Mouse (Mus musculus) retina, embryonic 14.5 days (tissue): ENCODE data around the gene Arrb2.
A peak's percentile ranks its signal among the peaks of the same experiment; 100 is the strongest.
"Not testable (repeated sequence)": the region's sequence is repeated elsewhere in the genome, so short reads cannot be mapped to it uniquely, and the experiment has no call there.

Source experiments
- DNase-seq: peaks from one replicate; pipeline ENCODE4 v3.0.0-alpha.2; 2015; ENCODE audit warnings: low spot score

The Arrb2 gene

DNA sequence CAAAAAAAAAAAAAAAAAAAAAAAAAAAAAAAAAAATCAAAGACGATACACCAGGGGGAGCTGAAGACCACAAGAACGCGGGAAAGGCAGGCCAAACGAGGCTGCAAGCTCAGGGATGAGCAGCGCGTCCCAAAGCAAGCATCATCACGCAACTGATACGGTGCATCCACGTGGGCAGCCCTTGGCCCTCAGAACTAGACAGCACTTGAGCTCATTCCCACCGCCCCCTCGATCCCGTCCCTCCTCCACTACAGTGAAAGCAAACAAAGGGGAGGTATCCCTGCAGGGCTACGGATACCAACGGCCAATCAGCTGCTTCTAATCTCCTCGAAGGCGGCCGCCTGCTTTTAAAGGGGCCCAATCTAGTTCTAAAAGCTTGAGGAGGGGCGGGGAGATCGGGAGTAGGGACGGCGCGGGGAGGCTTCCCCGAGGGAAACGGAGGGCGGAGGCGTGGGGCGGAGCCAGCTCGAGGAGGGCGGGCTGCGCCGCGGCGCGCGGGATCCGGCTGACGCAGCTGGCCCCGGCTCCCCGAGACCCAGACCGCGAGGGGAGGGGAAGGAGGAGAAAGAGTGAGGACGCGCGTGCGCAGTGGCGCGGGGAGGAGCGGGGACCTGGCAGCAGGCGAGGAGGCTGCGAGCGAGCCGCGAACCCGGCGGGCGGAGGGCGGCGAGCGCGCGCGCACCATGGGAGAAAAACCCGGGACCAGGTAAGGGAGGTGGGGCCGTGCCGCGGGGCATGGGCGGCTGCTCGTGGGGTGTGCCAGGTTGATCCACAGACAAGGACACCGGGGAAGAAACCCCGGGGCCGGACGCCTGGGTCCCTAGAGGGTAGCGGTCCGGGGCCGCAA is at the start of gene Arrb2:
Gene Arrb2 (plus strand): TSS at position 588 of the 847 bp plus-strand sequence.
- peak; percentile 98 for DNase-seq

DNA sequence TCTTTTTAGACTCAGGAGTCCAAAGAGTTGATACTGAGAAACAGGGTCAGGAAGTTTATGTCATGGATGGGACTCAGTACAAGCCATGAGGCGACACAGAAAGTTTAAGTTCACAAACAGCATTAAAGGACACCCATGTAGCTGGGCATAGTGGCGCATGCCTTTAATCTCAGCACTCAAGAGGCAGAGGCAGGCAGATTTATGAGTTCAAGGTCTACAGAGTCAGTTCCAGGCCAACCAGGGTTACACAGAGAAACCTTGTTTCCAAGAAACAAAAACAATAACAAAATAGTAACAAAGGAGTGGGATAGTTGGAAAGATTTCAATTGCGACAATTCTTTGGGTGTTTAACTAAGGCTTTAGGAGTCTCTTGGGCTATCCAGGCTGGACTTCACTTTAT is 48.3 kb upstream of the Arrb2 start:
- DNase-seq = no peak

DNA sequence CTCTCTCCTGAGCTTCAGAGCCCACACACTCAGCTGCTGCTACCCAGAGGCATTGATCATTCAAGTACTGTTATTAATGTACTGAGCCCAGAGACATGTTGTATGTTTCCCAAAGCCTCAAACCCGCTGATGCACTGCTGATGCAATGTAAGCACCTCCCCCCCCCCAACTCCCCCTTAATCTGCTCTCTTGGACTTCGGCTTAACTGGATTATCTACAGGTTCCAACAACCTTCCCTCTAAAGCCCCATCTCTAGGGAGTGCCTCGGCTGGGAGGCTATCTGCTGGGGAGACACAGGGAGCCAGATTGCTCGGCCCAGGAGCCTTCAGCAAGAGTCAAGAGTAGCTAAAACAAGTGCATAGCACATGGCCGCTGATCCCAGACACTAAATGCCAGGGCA is 45.0 kb upstream of the Arrb2 start:
- peak; percentile 11 for DNase-seq

DNA sequence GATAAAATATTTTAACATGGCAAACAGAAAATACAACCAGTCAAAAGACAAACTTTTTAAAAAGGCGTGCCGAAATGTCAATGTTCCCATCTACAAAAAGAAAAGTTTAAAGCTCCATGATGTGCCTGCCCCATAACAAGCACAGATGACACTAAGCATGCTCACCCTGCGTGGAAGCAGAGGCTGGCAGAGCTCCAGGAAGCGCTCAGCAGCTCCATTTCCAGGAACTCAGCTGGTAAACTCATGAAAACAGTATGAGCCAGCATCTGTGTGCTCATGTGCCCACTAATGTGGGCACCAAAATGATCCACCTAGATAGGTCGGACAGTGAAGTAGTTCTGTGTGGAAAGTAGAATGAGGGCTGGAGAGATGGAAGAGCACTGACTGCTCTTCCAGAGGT is 43.0 kb upstream of the Arrb2 start:
- no peak for DNase-seq

DNA sequence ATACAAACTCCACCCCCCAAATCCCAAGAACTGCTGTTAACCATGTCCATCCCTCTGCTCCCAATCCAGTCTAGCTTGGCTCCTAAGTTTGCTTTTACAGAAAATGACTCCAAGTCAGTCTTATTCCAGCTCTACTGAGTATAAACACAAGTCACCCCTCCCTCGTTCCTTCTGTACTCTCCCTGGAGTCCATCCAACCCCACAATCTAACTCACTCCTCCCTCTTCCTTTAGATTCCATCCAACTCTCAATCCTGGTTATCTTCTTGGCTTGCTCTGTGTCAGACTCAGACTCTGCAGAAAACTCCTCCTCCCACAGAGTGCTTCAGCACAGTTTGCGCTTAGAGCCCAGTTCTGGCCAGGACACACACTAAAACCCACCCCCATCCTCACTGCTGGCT is 28.8 kb upstream of the Arrb2 start:
- no peak for DNase-seq

DNA sequence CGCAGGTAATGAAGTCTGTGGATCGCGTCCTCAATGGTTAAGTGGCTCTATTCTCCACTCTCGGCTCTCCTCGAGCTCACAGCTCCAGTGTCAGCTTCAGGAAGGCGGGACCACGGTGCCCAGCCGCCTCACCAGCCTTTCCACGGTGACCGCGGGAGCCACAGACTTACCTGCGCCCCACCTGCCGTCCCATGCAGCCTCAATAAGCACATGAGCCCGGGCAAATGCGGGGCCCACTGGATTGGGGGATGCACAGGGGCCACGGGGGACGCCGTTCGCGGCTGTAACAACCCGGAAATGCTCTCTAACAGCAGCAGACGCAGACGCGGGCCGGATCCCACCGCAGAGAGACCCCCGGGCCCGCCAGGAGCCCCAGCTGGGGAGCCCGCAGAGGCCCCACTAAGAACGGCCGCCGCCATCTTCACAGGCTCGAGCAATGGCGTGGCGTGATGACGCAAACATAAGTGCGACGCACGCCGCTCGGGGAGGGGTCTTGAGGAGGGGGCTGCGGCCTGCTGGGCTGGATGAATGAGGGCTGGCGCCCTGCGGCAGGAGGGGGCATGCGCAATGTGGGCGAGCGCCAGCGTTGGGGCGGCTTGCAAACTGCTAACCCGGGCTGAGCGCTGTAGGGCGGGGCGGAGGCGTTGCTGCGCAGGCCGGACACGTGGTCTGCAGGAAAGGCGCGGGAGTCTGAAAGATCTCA is 22.7 kb upstream of the Arrb2 start, which contains the start of gene Pelp1:
Gene Pelp1 (minus strand): TSS at position 438 of the 703 bp plus-strand sequence.
- peak; percentile 98 for DNase-seq

DNA sequence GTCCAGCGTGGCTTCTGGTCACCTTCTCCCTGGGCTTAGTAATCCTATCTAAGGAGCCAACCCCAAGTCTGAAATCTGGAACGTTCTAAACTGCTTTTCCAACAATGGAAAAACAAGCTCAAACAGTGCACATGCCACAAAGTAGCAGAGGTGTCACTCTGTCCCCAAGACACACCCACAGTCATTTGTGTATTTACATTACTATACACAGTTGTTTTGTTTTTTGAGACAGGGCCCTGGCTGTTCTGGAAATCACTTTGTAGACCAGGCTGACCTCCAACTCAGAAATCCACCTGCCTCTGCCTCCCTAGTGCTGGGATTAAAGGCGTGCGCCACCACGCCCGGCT is 22.2 kb upstream of the Arrb2 start:
- no peak for DNase-seq

GRCm38 (mm10) chr11:70412591-70412990 is 19.8 kb upstream of the Arrb2 start:
- no peak for DNase-seq

DNA sequence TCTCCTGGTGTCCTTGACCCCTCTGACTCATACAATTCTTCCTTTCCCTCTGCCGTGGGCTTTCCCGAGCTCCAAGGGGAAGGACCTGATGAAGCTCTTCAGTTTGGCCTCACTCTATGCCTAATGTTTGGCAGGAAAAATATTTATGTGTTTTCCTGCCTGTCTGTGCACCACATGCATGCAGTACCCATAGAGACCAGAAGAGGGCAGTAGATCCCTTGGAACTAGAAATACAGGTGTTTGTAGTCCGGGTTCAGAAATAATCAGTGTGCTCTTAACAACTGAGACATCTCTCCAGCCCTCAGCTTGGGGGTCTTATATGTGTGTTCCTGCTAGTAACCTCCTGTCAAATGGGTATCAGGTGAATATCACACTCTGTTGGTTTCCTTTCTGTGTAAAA is 18.5 kb upstream of the Arrb2 start:
- peak; percentile 90 for DNase-seq

DNA sequence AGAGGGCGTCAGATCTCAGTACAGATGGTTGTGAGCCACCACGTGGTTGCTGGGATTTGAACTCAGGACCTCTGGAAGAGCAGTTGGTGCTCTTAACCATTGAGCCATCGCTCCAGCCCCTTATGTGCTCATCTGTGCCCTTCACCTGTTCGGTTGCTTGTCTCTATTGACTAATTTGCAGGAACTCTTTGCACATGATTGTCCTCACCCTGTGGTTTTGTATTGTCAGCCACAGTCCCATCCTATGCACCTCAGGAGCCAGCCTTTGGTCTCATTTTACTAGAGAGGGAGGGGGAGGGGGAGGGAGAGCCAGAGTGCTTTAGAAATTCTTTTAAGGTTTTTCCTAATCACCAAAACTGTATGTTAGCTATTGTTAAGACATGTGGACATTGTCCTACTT is 14.2 kb upstream of the Arrb2 start:
- no peak for DNase-seq

- no peak for DNase-seq
Measured at GRCm38 (mm10) chr11:70419486-70419885, 12.9 kb upstream of the Arrb2 start.

DNA sequence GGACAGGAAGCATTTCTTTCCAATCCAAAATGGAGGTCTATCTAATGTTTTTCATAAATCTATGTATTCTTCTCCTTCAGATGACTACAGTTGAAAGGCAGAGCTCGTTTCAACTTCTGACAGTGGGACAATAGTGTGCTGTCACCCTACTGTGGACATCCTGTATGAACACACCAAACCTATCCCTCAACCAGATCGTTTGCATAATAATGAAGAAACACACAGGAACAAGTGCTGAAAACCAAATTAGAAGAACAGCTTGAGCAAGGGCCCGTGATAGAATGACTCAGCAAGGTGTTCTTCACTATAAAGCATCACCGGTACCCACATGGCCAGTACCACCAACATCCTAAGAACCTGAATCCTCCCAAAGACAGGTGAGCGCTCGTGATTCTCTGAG is 5.8 kb upstream of the Arrb2 start:
- DNase-seq = not testable (repeated sequence)

GRCm38 (mm10) chr11:70431574-70431973 is 861 bp upstream of the Arrb2 start:
- no peak for DNase-seq

GRCm38 (mm10) chr11:70432895-70433568 is 597 bp downstream of the Arrb2 start:
- DNase-seq = peak; percentile 54

DNA sequence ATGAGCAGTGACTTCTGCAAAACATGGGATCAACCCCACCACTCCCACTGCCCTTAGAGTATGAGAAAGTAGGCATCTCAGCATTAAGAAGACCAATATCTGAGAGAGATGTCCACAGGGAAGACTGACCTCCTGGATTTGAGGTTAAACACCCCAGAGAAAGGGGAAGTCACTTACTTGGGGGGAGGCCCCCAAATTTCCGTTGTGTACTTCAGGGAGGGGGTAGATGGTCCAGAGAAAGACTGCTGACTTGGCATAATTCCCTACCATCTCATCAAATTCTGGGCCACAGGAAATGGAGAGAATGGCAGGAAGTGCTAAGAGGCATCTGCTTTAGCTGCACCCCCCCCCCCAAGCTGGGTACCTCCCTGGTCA is 1.1 kb downstream of the Arrb2 start:
- DNase-seq = no peak

GRCm38 (mm10) chr11:70433951-70434350 is 1.5 kb downstream of the Arrb2 start:
- DNase-seq = no peak

DNA sequence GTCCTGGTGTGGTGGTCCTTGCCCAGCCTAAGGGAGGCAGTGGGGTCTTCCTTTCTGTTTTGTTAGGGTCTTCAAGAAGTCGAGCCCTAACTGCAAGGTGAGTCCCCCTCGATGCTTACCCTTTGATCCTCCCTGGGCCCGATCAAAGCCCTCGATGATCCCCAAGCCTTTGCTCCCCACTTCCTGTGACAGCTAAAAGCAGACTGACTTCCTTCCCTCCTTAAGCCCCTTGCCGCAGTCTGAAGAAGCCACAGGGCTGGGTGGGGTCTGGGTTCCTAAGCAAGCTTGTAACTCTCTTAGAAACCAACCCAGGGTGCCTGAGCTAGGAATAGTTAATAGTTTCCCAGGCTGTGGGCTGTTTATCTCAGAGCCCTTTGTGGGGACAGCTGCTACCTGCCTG is 3.0 kb downstream of the Arrb2 start:
- DNase-seq = no peak

- no peak for DNase-seq
Measured at GRCm38 (mm10) chr11:70437426-70437825, 5.0 kb downstream of the Arrb2 start.

GRCm38 (mm10) chr11:70438728-70439374 is 6.4 kb downstream of the Arrb2 start:
- no peak for DNase-seq

- DNase-seq = no peak
Measured at GRCm38 (mm10) chr11:70440637-70441036, 8.2 kb downstream of the Arrb2 start.

DNA sequence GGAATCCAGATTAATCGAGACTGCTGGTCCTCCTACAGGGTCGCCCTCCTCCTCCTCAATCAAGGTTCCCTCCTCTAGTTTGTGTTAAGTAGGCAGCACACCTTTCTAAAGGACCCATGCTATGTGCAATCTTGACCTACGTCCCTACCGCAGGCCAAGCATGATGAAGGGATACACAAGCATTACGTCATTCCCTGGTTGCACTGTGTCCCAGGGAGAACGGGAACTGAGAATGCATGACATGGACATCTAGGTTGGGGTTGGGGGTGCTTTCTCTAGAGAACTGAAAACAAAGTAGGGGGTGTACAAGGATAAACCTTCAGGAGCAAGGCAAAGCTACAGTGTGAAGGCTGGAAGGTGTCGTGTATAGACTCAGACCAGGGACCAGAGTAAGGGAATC is 9.4 kb downstream of the Arrb2 start:
- no peak for DNase-seq

DNA sequence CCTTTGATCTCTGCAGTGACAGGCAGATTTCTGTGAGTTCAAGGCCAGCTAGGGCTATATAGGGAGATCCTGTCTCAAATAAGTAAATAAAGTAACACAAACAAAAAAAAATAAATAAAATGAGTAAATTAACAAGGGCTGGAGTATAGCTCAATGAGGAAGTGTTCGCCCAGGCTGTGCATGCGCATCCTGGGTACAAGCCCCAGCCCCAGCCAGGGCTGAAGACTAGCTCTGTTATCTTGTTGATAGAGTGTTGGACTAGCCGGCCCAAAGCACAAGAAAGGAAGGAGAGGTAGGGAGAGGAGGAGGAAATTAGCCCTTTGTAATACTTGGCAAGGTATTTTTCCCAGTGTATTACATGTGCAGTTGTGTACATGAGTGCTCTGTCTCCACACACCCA is 11.5 kb downstream of the Arrb2 start:
- DNase-seq = no peak
